Mouse (Mus musculus): ENCODE results near the gene Zfp759.

GRCm38 (mm10) chr13:67113287-67113686 is 8.2 kb upstream of the Zfp759 start:
- TF ChIP-seq GATA1 (IDR thresholded peaks at IDR 0.05; ENCODE audit: low read length): no peak
- TF ChIP-seq TAL1 (IDR thresholded peaks at IDR 0.05; ENCODE audit: low read length): no peak

Measured in erythroblast, embryonic 14.5 days (primary cell).